Mouse (Mus musculus) lung, postnatal 0 days (tissue): ENCODE results near the gene Zmpste24.
"Not testable (repeated sequence)": the region's sequence is repeated elsewhere in the genome, so short reads cannot be mapped to it uniquely, and the experiment has no call there.

Source experiments
- CTCF ChIP-seq: IDR thresholded peaks from 2 replicates; pipeline ENCODE4 v1.5.1; 2016; ENCODE audit warnings: antibody characterized with exemption, mild to moderate bottlenecking
- EP300 ChIP-seq: IDR thresholded peaks from 2 replicates; pipeline ENCODE4 v1.6.1; 2016; ENCODE audit warnings: antibody characterized with exemption, mild to moderate bottlenecking, control low read depth

- not testable (repeated sequence) for TF ChIP-seq CTCF, EP300
Observed at GRCm38 (mm10) chr4:121059218-121059617, 38.8 kb downstream of the Zmpste24 start.
